Mouse (Mus musculus): ENCODE measurements around the gene Hmgcll1.
A peak's percentile ranks its signal among the peaks of the same experiment; 100 is the strongest.

The Hmgcll1 gene

GRCm38 (mm10) chr9:76014631-76015531, at the start of gene Hmgcll1:
Gene Hmgcll1, plus strand, starts transcription at chr9:76014855.
- DNase-seq: peak; percentile 76 to 85

DNA sequence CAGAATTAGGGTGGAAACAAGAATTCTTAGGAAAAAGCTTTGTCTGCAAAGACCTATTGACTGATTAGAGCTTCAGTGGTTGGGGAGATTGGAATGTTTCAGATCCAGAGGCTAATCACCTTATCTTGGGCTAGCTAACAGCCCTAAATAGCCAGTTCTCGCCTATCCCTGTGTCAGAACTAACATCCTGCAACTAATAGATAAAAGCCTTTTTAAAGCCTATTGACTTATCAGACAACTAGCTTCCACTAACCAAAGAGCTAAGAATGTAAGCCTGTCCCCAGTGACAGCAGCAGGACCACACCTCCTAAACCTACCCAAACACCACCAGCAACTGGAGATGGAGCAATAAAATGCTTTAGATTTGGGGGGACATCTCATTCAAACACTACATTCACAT, 34.6 kb upstream of the Hmgcll1 start:
- no peak for DNase-seq

DNA sequence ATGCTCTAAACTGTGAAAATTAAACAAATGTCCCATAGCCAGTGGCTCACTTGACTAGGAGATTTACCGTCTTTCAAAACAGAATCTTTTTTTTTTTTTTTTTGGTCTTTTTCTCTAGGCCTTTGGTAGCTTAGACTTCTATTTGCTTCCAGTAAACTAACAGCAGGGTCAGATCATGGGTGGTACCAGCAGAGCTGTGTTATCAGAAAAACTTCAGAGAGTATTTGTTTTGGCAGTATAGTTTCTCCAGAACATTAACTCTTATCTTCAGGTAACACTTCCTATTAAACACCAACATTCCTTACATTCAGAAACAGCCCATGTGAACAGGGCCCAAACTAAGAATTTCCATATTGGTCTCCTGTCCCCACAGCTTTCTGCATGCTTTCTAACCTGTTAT, 33.5 kb upstream of the Hmgcll1 start:
- no peak for DNase-seq

- DNase-seq: no peak
These were observed 25.2 kb upstream of the Hmgcll1 start for GRCm38 (mm10) chr9:75989491-75989890.

DNA sequence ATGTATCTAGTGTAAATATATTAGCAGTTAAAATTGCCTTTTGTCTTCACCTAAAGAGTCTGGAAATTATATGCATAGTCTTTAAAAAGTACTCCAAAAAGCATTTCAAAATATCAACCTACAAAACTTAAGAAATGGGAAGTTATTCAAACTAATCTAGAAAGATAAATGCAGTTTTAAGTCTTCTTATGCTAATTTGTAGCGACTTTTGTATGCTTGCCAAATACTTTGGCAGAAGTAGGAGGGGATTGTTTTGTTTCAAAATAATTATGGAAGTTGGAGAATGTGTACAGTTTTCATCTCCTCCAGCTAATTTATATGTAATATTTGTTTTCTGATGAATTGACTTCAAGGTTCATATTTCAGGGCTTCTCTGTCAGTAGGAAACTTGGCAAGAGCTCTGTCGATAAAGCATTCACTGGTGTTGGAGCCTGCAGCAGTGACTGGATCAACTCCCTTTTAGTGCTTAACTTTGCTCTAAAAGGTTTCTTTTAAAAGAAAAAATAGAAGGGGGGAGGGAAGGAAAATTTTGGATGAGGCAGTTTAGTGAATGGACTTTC, 15.8 kb upstream of the Hmgcll1 start:
- DNase-seq: no peak

DNA sequence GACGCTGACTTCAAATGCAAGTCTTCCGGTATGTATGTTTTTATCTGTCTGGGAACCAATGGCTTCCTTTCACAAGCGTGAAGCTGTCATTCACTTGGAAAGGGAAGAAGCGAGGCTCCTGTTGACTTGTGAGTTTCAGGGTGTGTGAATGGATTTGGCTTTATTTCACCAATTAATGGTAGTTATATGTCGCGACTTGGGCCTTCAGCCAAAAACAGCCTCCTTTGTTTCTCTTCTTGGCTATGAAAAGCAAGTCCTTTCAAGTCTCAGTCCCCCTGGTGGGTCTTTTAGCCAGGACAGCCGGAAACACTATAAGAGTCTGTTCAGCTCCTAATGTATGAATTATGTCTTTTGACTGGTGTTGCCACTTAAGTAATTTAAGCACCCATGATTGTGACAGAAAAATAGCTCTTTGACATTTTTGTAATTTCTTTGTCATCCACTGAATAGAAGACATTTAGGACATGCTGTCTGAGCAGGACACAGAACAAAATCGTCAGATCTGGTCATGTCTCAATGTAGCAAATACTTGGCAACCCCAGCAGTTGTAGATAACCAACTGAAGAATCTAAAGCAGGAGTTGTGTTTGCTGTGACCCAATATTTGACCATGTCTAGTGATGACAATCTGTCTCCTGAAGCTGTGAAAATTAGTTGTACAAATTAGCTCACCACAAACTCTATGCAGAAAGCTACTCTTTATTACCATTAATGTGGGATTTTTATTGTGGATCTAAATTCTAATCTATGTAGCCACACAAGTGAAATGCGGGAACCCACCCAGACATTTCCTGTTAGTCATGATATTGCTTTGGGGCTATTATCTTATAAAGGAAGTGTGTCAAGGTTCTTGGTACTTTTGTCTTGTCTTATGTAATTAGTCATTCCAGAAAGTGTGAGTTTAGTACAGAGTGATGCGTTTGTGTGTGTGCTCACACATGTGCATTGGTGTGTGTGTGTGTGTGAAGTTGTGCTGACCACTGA, 13.5 kb upstream of the Hmgcll1 start:
- DNase-seq: no peak

GRCm38 (mm10) chr9:76003066-76003465, 11.6 kb upstream of the Hmgcll1 start:
- no peak for DNase-seq

DNA sequence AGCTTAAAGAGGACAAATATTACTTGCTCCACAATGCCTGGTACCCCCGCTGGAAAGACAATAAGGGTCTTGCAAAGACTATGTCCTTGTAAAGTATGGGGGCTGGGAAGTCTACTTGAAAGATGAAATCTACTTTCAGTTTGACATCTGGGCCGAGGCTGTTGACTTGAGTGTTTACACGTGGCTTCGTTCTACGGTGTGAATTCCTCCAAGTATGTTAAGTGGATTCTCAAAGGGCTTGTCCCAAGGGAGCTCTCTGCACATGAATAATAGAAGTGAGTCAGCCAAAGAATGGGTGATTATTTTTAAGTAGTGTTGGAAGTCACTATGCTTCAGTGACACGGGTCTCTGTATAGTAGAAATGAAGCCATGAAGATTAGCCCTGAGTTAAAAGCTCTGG, 11.0 kb upstream of the Hmgcll1 start:
- DNase-seq: no peak

GRCm38 (mm10) chr9:76007342-76007970, 7.2 kb upstream of the Hmgcll1 start:
- no peak for DNase-seq

- DNase-seq: no peak
These were observed 866 bp upstream of the Hmgcll1 start for GRCm38 (mm10) chr9:76013789-76014188.

DNA sequence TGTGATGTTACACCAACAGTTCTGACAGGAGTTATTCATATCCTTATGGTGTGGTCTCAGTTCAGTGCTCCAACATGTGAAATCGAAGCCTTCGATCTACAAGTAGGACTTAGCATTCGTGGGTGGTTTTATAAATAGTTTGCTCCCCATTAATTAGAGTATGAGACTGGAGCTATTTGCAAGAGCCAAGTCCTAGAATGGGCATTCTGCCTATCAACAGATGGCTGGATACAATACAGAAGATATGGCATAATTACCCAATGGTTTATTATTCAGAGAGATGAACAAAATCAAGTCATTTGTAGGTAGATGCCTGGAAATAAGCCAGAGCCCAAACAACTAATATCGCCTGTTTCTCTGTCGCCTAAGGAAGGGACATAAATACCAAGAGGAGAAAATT, 1.3 kb downstream of the Hmgcll1 start:
- peak; percentile 34 to 72 for DNase-seq

- no peak for DNase-seq
These were observed 1.9 kb downstream of the Hmgcll1 start for GRCm38 (mm10) chr9:76016506-76016905.

GRCm38 (mm10) chr9:76023551-76023973, 8.9 kb downstream of the Hmgcll1 start:
- no peak for DNase-seq

GRCm38 (mm10) chr9:76024277-76025246, 9.9 kb downstream of the Hmgcll1 start:
- DNase-seq: peak in 1 of 2 experiments; percentile 18

- DNase-seq: peak; percentile 23 to 62
These were observed 15.0 kb downstream of the Hmgcll1 start for GRCm38 (mm10) chr9:76029471-76030199.

GRCm38 (mm10) chr9:76035058-76035457, 20.4 kb downstream of the Hmgcll1 start:
- no peak for DNase-seq

- peak; percentile 27 to 37 for DNase-seq
These were observed 23.9 kb downstream of the Hmgcll1 start for GRCm38 (mm10) chr9:76038327-76039103.

DNA sequence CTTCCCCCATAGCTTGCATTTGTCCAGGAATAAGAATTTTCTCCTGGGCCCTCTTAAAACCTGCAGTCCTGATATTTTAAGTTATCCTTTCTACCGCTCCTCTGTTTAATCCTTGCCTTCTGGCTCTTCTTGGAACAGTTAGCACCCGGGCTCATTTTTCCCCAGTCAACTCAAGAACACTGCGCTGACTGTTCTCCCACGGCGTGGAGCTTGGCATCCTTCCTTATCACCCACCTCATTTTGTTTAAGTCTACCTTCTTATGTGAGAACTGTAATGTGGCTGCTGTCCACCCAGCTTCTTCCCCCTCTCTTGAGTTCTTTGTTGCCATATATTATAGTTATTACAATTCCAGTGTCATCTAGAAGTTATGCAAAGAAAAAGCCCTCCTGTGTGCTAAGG, 25.1 kb downstream of the Hmgcll1 start:
- DNase-seq: no peak

DNA sequence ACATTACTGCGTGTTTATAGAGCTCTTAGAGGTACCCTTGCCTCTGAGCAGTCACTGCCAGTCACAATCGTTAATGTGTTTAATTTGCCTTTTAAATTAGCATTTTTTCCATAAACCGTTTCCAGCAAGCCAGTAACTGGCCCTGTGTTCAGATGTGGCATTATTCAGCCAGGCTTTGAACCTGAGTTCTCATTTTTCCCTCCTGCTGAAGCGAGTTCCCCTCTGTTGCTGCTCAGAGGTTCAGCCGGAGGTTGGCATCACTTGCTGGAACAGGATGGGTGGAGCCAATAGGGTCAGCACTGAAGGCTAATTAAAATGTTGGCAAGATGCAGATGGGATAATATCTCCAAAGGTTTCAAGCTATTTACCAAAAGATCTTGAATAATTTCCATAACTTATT, 28.7 kb downstream of the Hmgcll1 start:
- DNase-seq: peak in 1 of 2 experiments; percentile 17

GRCm38 (mm10) chr9:76060935-76061334, 46.3 kb downstream of the Hmgcll1 start:
- no peak for DNase-seq

Data from cerebellum, postnatal 14 days (tissue).